12 mouse cellular contexts compared by ENCODE assay signal in the genomic region with DNA sequence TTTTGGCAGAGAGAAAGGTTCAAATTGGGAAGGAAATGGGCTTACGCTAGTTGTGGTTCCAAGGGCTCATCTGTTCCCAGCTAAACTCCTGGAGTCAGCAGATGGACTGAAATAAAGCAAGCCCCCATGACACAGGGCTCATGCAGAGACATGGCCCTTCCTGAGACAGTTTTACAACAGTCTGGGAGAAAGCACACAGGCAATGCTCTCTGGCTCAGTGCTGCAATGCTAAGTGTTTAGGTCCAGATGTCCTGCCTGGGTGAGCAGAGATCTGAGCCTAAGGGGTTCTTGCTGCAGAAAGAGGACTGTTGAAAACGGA. TPM values are rescaled to one million over a fixed set of nuclear protein-coding genes. Genes with fewer than 3 reads are reported as not detected.
DNase-seq lines count a peak whose midpoint lies in the region; ATAC-seq and TF ChIP-seq lines count a peak whose summit lies in the region.
"Had no signal": no experiment of that assay in that cellular context is flagged by ENCODE, and none has a peak within 500 bp of the region (broad histone marks: within the 10 kb centered on the region; RNA-seq: fewer than 3 reads in every experiment).

No protein-coding gene starts in this region.

- no peak for DNase-seq in hindbrain, embryonic 10.5 days (ENCODE audit: low spot score)
- no peak for DNase-seq in hindbrain, embryonic 11.5 days (ENCODE audit: low spot score)
- DNase-seq in lung, postnatal 0 days (ENCODE audit: low spot score), result peak; percentile 27
- DNase-seq in lung, adult 2 months, result no peak
- no peak for DNase-seq in limb, embryonic 10.5 days (ENCODE audit: low spot score)
- DNase-seq in thymus, adult 18-20 months, result no peak
- DNase-seq: lung, postnatal 36 days had no signal

- H3K4me1 ChIP-seq in hindbrain, embryonic 10.5 days (replicated peaks), result peaks cover 38% of the 10 kb centered on the region
- no peaks in the 10 kb centered on the region for H3K4me1 ChIP-seq in hindbrain, embryonic 11.5 days (replicated peaks; ENCODE audit: control insufficient read depth, insufficient read depth, low read length)
- peaks cover 4% of the 10 kb centered on the region for H3K4me1 ChIP-seq in lung, postnatal 0 days (ENCODE audit: insufficient read depth, low read depth, low read length)
- peaks cover 2% of the 10 kb centered on the region; the same call in 1 of the 2 replicates for H3K4me1 ChIP-seq in lung, adult 2 months (ENCODE audit: control insufficient read depth, insufficient read depth, low read length)
- peaks cover 54% of the 10 kb centered on the region for H3K4me1 ChIP-seq in limb, embryonic 10.5 days
- peaks cover 15% of the 10 kb centered on the region for H3K4me1 ChIP-seq in stomach, embryonic 16.5 days (ENCODE audit: control insufficient read depth, insufficient read depth, low read length)
- H3K4me1 ChIP-seq: forebrain, embryonic 15.5 days had no signal

- TF ChIP-seq EP300 in lung, postnatal 0 days (IDR thresholded peaks at IDR 0.05), result no peak

- H3K9ac ChIP-seq in hindbrain, embryonic 11.5 days (ENCODE audit: low read depth, low read length), result no peak overlapping the region
- no peak overlapping the region for H3K9ac ChIP-seq in lung, postnatal 0 days (replicated peaks; ENCODE audit: low read depth)
- no peak overlapping the region for H3K9ac ChIP-seq in stomach, embryonic 16.5 days (ENCODE audit: low read length)
- H3K9ac ChIP-seq: forebrain, embryonic 15.5 days; kidney, embryonic 15.5 days had no signal

- 68% methylated on average over 2 of the region's 2 CpGs for WGBS in hindbrain, embryonic 10.5 days
- WGBS in hindbrain, embryonic 11.5 days, result 65% methylated on average over 2 of the region's 2 CpGs
- WGBS in lung, postnatal 0 days, result 43% methylated on average over 2 of the region's 2 CpGs
- WGBS in lung, adult 2 months, result 42% methylated on average over 2 of the region's 2 CpGs
- WGBS in limb, embryonic 10.5 days, result 31% methylated on average over 2 of the region's 2 CpGs
- WGBS in stomach, embryonic 16.5 days, result 51% methylated on average over 2 of the region's 2 CpGs

- H3K27ac ChIP-seq in hindbrain, embryonic 10.5 days, result peak overlapping the region; percentile 35; the same call in 1 of the 2 replicates
- H3K27ac ChIP-seq in hindbrain, embryonic 11.5 days (ENCODE audit: low read depth, low read length), result no peak overlapping the region
- 0 out of 2 replicates have a peak overlapping the region, but pooled peaks have one; percentile 14 for H3K27ac ChIP-seq in lung, postnatal 0 days (ENCODE audit: low read length)
- H3K27ac ChIP-seq in limb, embryonic 10.5 days, result peak overlapping the region; percentile 80
- H3K27ac ChIP-seq in stomach, embryonic 16.5 days (ENCODE audit: low read length), result peak overlapping the region; percentile 40
- H3K27ac ChIP-seq: forebrain, embryonic 15.5 days; kidney, embryonic 15.5 days; left cerebral cortex, adult 2 months had no signal

- TF ChIP-seq POLR2A in lung, adult 2 months (IDR thresholded peaks at IDR 0.05; ENCODE audit: borderline replicate concordance, extremely low read depth, low read depth, low read length), result no peak

- no peaks in the 10 kb centered on the region for H3K27me3 ChIP-seq in hindbrain, embryonic 10.5 days (ENCODE audit: insufficient read depth, poor library complexity, severe bottlenecking)
- no peaks in the 10 kb centered on the region for H3K27me3 ChIP-seq in hindbrain, embryonic 11.5 days (ENCODE audit: control insufficient read depth, insufficient read depth, low read length)
- no peaks in the 10 kb centered on the region for H3K27me3 ChIP-seq in lung, postnatal 0 days (replicated peaks; ENCODE audit: insufficient read depth, low read length)
- no peaks in the 10 kb centered on the region for H3K27me3 ChIP-seq in limb, embryonic 10.5 days (ENCODE audit: low read depth, poor library complexity, severe bottlenecking)
- H3K27me3 ChIP-seq in stomach, embryonic 16.5 days (ENCODE audit: control insufficient read depth, insufficient read depth, low read length), result no peaks in the 10 kb centered on the region
- H3K27me3 ChIP-seq: forebrain, embryonic 15.5 days; kidney, embryonic 15.5 days had no signal

- no peak for TF ChIP-seq CTCF in lung, postnatal 0 days (IDR thresholded peaks at IDR 0.05)
- TF ChIP-seq CTCF in lung, adult 2 months (IDR thresholded peaks at IDR 0.05; ENCODE audit: insufficient read depth, low read length), result no peak

- H3K4me2 ChIP-seq in hindbrain, embryonic 11.5 days (replicated peaks; ENCODE audit: low read depth, low read length), result no peak overlapping the region
- H3K4me2 ChIP-seq in lung, postnatal 0 days (replicated peaks; ENCODE audit: low read depth, low read length), result no peak overlapping the region
- no peak overlapping the region for H3K4me2 ChIP-seq in stomach, embryonic 16.5 days (ENCODE audit: low read depth, low read length)
- H3K4me2 ChIP-seq: forebrain, embryonic 15.5 days; kidney, embryonic 15.5 days had no signal

- H3K9me3 ChIP-seq in hindbrain, embryonic 10.5 days, result no peaks in the 10 kb centered on the region
- no peaks in the 10 kb centered on the region for H3K9me3 ChIP-seq in hindbrain, embryonic 11.5 days (ENCODE audit: control insufficient read depth, low read length)
- no peaks in the 10 kb centered on the region for H3K9me3 ChIP-seq in lung, postnatal 0 days (ENCODE audit: low read length)
- H3K9me3 ChIP-seq in limb, embryonic 10.5 days (replicated peaks), result no peaks in the 10 kb centered on the region
- no peaks in the 10 kb centered on the region for H3K9me3 ChIP-seq in stomach, embryonic 16.5 days (replicated peaks; ENCODE audit: control insufficient read depth, low read length)
- H3K9me3 ChIP-seq: forebrain, embryonic 15.5 days; kidney, embryonic 15.5 days had no signal

- no peak overlapping the region for H3K4me3 ChIP-seq in hindbrain, embryonic 10.5 days
- H3K4me3 ChIP-seq in hindbrain, embryonic 11.5 days (ENCODE audit: low read depth, low read length), result no peak overlapping the region
- H3K4me3 ChIP-seq in lung, postnatal 0 days (ENCODE audit: low read depth, low read length), result no peak overlapping the region
- no peak overlapping the region for H3K4me3 ChIP-seq in lung, adult 2 months (replicated peaks; ENCODE audit: extremely low read depth, low read depth, low read length)
- H3K4me3 ChIP-seq in limb, embryonic 10.5 days, result no peak overlapping the region
- H3K4me3 ChIP-seq in stomach, embryonic 16.5 days (replicated peaks; ENCODE audit: low read length), result no peak overlapping the region
- H3K4me3 ChIP-seq: forebrain, embryonic 15.5 days; kidney, embryonic 15.5 days; left cerebral cortex, adult 2 months; myocyte had no signal

- no peaks in the 10 kb centered on the region for H3K36me3 ChIP-seq in hindbrain, embryonic 10.5 days
- H3K36me3 ChIP-seq in hindbrain, embryonic 11.5 days (ENCODE audit: control insufficient read depth, insufficient read depth, low read length), result no peaks in the 10 kb centered on the region
- no peaks in the 10 kb centered on the region for H3K36me3 ChIP-seq in lung, postnatal 0 days (ENCODE audit: insufficient read depth, low read length)
- H3K36me3 ChIP-seq in limb, embryonic 10.5 days, result no peaks in the 10 kb centered on the region
- H3K36me3 ChIP-seq in stomach, embryonic 16.5 days (ENCODE audit: control insufficient read depth, insufficient read depth, low read length), result no peaks in the 10 kb centered on the region
- H3K36me3 ChIP-seq: forebrain, embryonic 15.5 days; kidney, embryonic 15.5 days had no signal

- no peak for ATAC-seq in hindbrain, embryonic 11.5 days (ENCODE audit: low FRiP score)
- ATAC-seq in lung, postnatal 0 days, result peak; percentile 43; the same call in 1 of the 2 replicates
- ATAC-seq in stomach, embryonic 16.5 days (ENCODE audit: insufficient read depth, low FRiP score), result no peak
- ATAC-seq: forebrain, embryonic 15.5 days had no signal

RNA-seq across cellular contexts. Expression of gene Vsir, which starts 15.6 kb away (rescaled TPM):
- 1.8 and 2.0 TPM in 2 replicates for polyA plus RNA-seq in hindbrain, embryonic 10.5 days (2016; fragmentation: Nextera tagmentation; extraction: Ambion mirVana)
- 1.3 and 2.5 TPM in 2 replicates for polyA plus RNA-seq in hindbrain, embryonic 11.5 days (2014; fragmentation: Nextera tagmentation; extraction: Ambion mirVana)
- polyA plus RNA-seq in lung, postnatal 0 days (2015; fragmentation: Nextera tagmentation; extraction: Ambion mirVana), result 13.7 and 19.7 TPM in 2 replicates
- polyA plus RNA-seq in lung, adult 2 months (2012; rRNA removed), result 87.9 and 105 TPM in 2 replicates
- 1.1 and 2.0 TPM in 2 replicates for polyA plus RNA-seq in limb, embryonic 10.5 days (2016; fragmentation: Nextera tagmentation; extraction: Ambion mirVana)
- 6.6 and 8.5 TPM in 2 replicates for polyA plus RNA-seq in stomach, embryonic 16.5 days (2015; fragmentation: Nextera tagmentation; extraction: Ambion mirVana)

RNA-seq across cellular contexts. Expression of gene Gm17455, which starts 37.3 kb away (rescaled TPM):
- polyA plus RNA-seq in hindbrain, embryonic 10.5 days (2016; fragmentation: Nextera tagmentation; extraction: Ambion mirVana), result 6.5 and 10.1 TPM in 2 replicates
- 6.3 and 8.3 TPM in 2 replicates for polyA plus RNA-seq in hindbrain, embryonic 11.5 days (2014; fragmentation: Nextera tagmentation; extraction: Ambion mirVana)
- 2.3 and 3.2 TPM in 2 replicates for polyA plus RNA-seq in lung, postnatal 0 days (2015; fragmentation: Nextera tagmentation; extraction: Ambion mirVana)
- 0.33 and 1.2 TPM in 2 replicates for polyA plus RNA-seq in lung, adult 2 months (2012; rRNA removed)
- polyA plus RNA-seq in limb, embryonic 10.5 days (2016; fragmentation: Nextera tagmentation; extraction: Ambion mirVana), result 0.53 and 0.65 TPM in 2 replicates
- 0.76 TPM in 1 of 2 replicates, not detected in the other for polyA plus RNA-seq in stomach, embryonic 16.5 days (2015; fragmentation: Nextera tagmentation; extraction: Ambion mirVana)
